ENCODE assay signal across 9 mouse cellular contexts in the genomic region with DNA sequence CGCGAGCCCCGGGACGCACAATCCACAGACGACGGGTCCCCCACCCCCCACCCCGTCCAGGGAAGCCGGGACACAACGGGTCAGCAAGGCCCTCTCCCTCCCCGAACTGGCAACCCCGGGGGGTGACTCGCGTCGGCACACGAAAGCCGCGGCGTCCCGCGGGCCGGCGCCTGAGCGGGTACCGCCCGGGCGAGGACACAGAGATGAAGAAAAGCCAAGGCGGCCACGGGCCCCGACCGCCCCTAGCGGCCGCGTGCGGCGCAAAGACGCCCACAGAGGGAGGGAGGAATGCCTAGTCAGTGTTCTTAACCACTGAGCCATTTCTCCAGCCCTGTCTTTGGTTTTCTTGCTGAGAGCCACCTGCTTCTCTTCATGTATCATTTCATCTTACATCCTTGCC. TPM values are rescaled to one million over a fixed set of nuclear protein-coding genes. Genes with fewer than 3 reads are reported as not detected.
DNase-seq lines count a peak whose midpoint lies in the region; ATAC-seq and TF ChIP-seq lines count a peak whose summit lies in the region.
"Had no signal": no experiment of that assay in that cellular context is flagged by ENCODE, and none has a peak within 500 bp of the region (broad histone marks: within the 10 kb centered on the region; RNA-seq: fewer than 3 reads in every experiment).

No protein-coding gene starts in this region.

- H3K36me3 ChIP-seq in heart, embryonic 12.5 days: no peaks in the 10 kb centered on the region
- no peaks in the 10 kb centered on the region for H3K36me3 ChIP-seq in ES-Bruce4 (ENCODE audit: control insufficient read depth, insufficient read depth, low read length, poor library complexity, severe bottlenecking)
- H3K36me3 ChIP-seq: embryonic facial prominence, embryonic 15.5 days had no signal

- H3K4me3 ChIP-seq in heart, embryonic 12.5 days: no peak overlapping the region
- H3K4me3 ChIP-seq in ES-Bruce4 (ENCODE audit: low read depth, low read length): no peak overlapping the region
- H3K4me3 ChIP-seq: embryonic facial prominence, embryonic 15.5 days had no signal

- H3K27me3 ChIP-seq in heart, embryonic 12.5 days (replicated peaks): peaks cover 52% of the 10 kb centered on the region
- H3K27me3 ChIP-seq in ES-Bruce4 (ENCODE audit: control insufficient read depth, insufficient read depth, low read length, poor library complexity, severe bottlenecking): no peaks in the 10 kb centered on the region

- no peak for ATAC-seq in heart, embryonic 12.5 days (ENCODE audit: insufficient number of reproducible peaks, low FRiP score)

- no peak for TF ChIP-seq POLR2A in ES-Bruce4 (IDR thresholded peaks at IDR 0.05; ENCODE audit: insufficient read depth, low read length)

- TF ChIP-seq EP300 in ES-Bruce4 (IDR thresholded peaks at IDR 0.05; ENCODE audit: insufficient read depth, low read depth, low read length): no peak

- 8% methylated on average over 36 of the region's 36 CpGs for WGBS in heart, embryonic 12.5 days

- no peak overlapping the region for H3K27ac ChIP-seq in heart, embryonic 12.5 days (ENCODE audit: poor library complexity, severe bottlenecking)
- no peak overlapping the region for H3K27ac ChIP-seq in ES-Bruce4 (ENCODE audit: insufficient read depth, low read length)
- H3K27ac ChIP-seq: embryonic facial prominence, embryonic 15.5 days had no signal

- peak; percentile 47 for TF ChIP-seq CTCF in ES-Bruce4 (IDR thresholded peaks at IDR 0.05; ENCODE audit: low read depth, low read length)

- no peak overlapping the region for H3K4me2 ChIP-seq in heart, embryonic 12.5 days
- H3K4me2 ChIP-seq: embryonic facial prominence, embryonic 15.5 days had no signal

- peaks cover 3% of the 10 kb centered on the region; the same call in 1 of the 2 replicates for H3K4me1 ChIP-seq in heart, embryonic 12.5 days (replicated peaks)
- H3K4me1 ChIP-seq in ES-Bruce4 (ENCODE audit: control insufficient read depth, insufficient read depth, low read length): peaks cover 5% of the 10 kb centered on the region
- H3K4me1 ChIP-seq: embryonic facial prominence, embryonic 15.5 days had no signal

- peak; percentile 97 for DNase-seq in heart, adult 11 months
- peak; percentile 92 for DNase-seq in c-Kit-negative CD71-positive TER-119-positive erythroid progenitor cells, embryonic 14.5 days (ENCODE audit: low read depth, low spot score)
- peak; percentile 41 for DNase-seq in gastrocnemius, postnatal 25 days
- peak; percentile 9 to 21 for DNase-seq in left cerebral cortex, adult 8-10 months (ENCODE audit: low spot score in 2 of 2)
- peak; percentile 43 for DNase-seq in ovary, postnatal 14 days (ENCODE audit: low spot score)
- DNase-seq in thymus, postnatal 0 days (ENCODE audit: low spot score): peak; percentile 100

- H3K9me3 ChIP-seq in heart, embryonic 12.5 days (replicated peaks): no peaks in the 10 kb centered on the region
- H3K9me3 ChIP-seq in ES-Bruce4 (replicated peaks; ENCODE audit: control insufficient read depth, insufficient read depth, low read length, poor library complexity, severe bottlenecking): no peaks in the 10 kb centered on the region
- H3K9me3 ChIP-seq: embryonic facial prominence, embryonic 15.5 days had no signal

- no peak overlapping the region for H3K9ac ChIP-seq in heart, embryonic 12.5 days
- H3K9ac ChIP-seq in ES-Bruce4 (ENCODE audit: low read depth, poor library complexity, severe bottlenecking): no peak overlapping the region
- H3K9ac ChIP-seq: embryonic facial prominence, embryonic 15.5 days had no signal

RNA-seq across cellular contexts. Expression of gene Rpp21, which starts 26.6 kb away (rescaled TPM):
- polyA plus RNA-seq in heart, embryonic 12.5 days (2016; fragmentation: Nextera tagmentation; extraction: Ambion mirVana): 84.4 and 87.9 TPM in 2 replicates
- polyA plus RNA-seq in ES-Bruce4 (2011; ENCODE audit: insufficient read depth, insufficient read length, low read depth, missing spikeins): 32.1 and 35.0 TPM in 2 replicates
- 10 to 100 TPM; 30.3 to 35.9 TPM for total RNA-seq in gastrocnemius, postnatal 25 days (2021)
- total RNA-seq in left cerebral cortex, adult 8-10 months (2022): 10 to 100 TPM; 34.6 to 47.5 (median 38.3) TPM
- 155 and 159 TPM in 2 replicates for polyA plus RNA-seq in thymus, postnatal 0 days (2015; fragmentation: Nextera tagmentation; extraction: Ambion mirVana)

RNA-seq across cellular contexts. Expression of gene Trim39, which starts 40.7 kb away (rescaled TPM):
- polyA plus RNA-seq in heart, embryonic 12.5 days (2016; fragmentation: Nextera tagmentation; extraction: Ambion mirVana): 10.2 and 10.6 TPM in 2 replicates
- 14.2 and 15.5 TPM in 2 replicates for polyA plus RNA-seq in ES-Bruce4 (2011; ENCODE audit: insufficient read depth, insufficient read length, low read depth, missing spikeins)
- 1 to 10 TPM; 5.0 to 5.6 TPM for total RNA-seq in gastrocnemius, postnatal 25 days (2021)
- total RNA-seq in left cerebral cortex, adult 8-10 months (2022): 10 to 100 TPM; 20.6 to 24.7 (median 23.3) TPM
- 11.4 and 16.1 TPM in 2 replicates for polyA plus RNA-seq in thymus, postnatal 0 days (2015; fragmentation: Nextera tagmentation; extraction: Ambion mirVana)

RNA-seq across cellular contexts. Expression of gene H2-T3, which starts 41.2 kb away (rescaled TPM):
- not detected in 2 replicates for polyA plus RNA-seq in heart, embryonic 12.5 days (2016; fragmentation: Nextera tagmentation; extraction: Ambion mirVana)
- polyA plus RNA-seq in ES-Bruce4 (2011; ENCODE audit: insufficient read depth, insufficient read length, low read depth, missing spikeins): 0.64 and 0.84 TPM in 2 replicates
- total RNA-seq in gastrocnemius, postnatal 25 days (2021): not detected
- not detected for total RNA-seq in left cerebral cortex, adult 8-10 months (2022)
- polyA plus RNA-seq in thymus, postnatal 0 days (2015; fragmentation: Nextera tagmentation; extraction: Ambion mirVana): 1.9 and 2.7 TPM in 2 replicates
- polyA plus RNA-seq: embryonic facial prominence, embryonic 15.5 days had no signal

RNA-seq across cellular contexts. Expression of gene H2-M10.2, which starts 55.0 kb away (rescaled TPM):
- polyA plus RNA-seq in heart, embryonic 12.5 days (2016; fragmentation: Nextera tagmentation; extraction: Ambion mirVana): not detected in 2 replicates
- not detected in 2 replicates for polyA plus RNA-seq in ES-Bruce4 (2011; ENCODE audit: insufficient read depth, insufficient read length, low read depth, missing spikeins)
- total RNA-seq in gastrocnemius, postnatal 25 days (2021): not detected
- total RNA-seq in left cerebral cortex, adult 8-10 months (2022): not detected
- 0.12 TPM in 1 of 2 replicates, not detected in the other for polyA plus RNA-seq in thymus, postnatal 0 days (2015; fragmentation: Nextera tagmentation; extraction: Ambion mirVana)
- polyA plus RNA-seq: embryonic facial prominence, embryonic 15.5 days had no signal

Comparison
In these comparisons a context has a peak if more than half of its experiments do, and no peak if none do; other contexts are left out.
1. DNase-seq: peak in every context shown above with its lines; median percentile 100 in thymus, postnatal 0 days; 97 in heart, adult 11 months; 92 in c-Kit-negative CD71-positive TER-119-positive erythroid progenitor cells, embryonic 14.5 days; 43 in ovary, postnatal 14 days; 41 in gastrocnemius, postnatal 25 days; 15 in left cerebral cortex, adult 8-10 months.